Mouse (Mus musculus): ENCODE results near the gene St8sia2.

St8sia2 gene

GRCm38 (mm10) chr7:74013601-74014175 is at the start of gene St8sia2:
TSS of gene St8sia2 (minus strand) at chr7:74013690.
- DNase-seq (ENCODE audit: low spot score), result peak; percentile 26

- DNase-seq (ENCODE audit: low spot score), result no peak
Measured at GRCm38 (mm10) chr7:74061076-74061475, 47.6 kb upstream of the St8sia2 start.

- no peak for DNase-seq (ENCODE audit: low spot score)
Measured at GRCm38 (mm10) chr7:74060306-74060946, 46.9 kb upstream of the St8sia2 start.

DNA sequence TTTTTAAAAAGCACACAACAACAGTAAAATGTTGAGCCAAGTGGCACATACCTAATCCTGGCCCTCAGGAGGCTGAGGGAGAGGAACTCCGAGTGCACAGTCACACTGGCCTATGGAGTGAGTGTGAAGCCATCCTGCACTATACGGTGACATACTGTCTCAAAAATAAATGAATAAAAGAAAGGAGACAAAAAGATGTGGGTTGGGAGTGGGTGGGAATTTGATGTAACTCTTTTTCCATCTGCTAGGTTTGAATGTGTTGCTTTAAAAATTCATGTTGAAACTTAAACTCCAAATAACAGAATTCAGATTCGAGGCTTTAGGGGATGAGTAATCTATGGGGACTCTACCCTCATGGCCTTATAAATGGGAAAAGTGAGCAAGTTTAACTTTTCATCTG is 46.2 kb upstream of the St8sia2 start:
- DNase-seq (ENCODE audit: low spot score), result no peak

- no peak for DNase-seq (ENCODE audit: low spot score)
Measured at GRCm38 (mm10) chr7:74055753-74056152, 42.3 kb upstream of the St8sia2 start.

GRCm38 (mm10) chr7:74047591-74047990 is 34.1 kb upstream of the St8sia2 start:
- no peak for DNase-seq (ENCODE audit: low spot score)

DNA sequence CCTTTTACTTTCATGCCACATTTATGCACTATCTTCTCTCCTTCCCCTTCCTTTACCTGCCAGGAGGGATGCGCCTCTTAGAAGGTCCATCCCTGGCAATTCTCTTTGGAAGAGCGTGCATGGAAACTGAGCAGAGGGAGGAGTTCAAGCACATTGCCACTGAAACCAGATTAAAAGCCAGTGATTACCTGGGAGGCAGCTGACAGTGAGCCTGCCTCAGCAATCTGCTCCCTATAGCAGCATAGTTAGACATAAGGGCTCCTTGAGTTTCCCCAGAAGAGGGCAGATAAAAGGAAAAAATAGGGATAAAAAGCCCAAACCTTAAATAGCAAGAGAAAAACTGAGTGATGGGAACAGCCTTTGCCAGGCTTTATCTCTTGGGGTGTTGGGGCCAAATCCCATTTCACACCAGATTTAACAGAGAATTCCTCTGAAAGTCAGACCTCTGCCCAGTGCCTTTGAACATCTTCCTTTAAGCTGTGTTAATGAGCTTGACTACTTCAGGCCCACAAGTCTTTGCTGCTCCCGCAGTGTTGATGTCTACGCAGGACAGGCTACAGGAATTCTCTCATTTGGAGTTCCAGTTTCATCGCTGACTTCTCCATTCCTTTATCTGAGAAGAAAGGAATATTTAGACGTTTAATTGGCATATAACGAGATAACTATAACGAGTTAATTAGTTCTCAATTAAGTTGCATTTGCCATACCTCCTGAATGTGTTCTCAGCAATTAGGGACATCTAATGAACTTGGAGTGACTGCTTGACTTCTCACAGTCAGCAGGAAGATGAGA is 31.9 kb upstream of the St8sia2 start:
- DNase-seq (ENCODE audit: low spot score), result no peak

GRCm38 (mm10) chr7:74043562-74044138 is 30.2 kb upstream of the St8sia2 start:
- no peak for DNase-seq (ENCODE audit: low spot score)

DNA sequence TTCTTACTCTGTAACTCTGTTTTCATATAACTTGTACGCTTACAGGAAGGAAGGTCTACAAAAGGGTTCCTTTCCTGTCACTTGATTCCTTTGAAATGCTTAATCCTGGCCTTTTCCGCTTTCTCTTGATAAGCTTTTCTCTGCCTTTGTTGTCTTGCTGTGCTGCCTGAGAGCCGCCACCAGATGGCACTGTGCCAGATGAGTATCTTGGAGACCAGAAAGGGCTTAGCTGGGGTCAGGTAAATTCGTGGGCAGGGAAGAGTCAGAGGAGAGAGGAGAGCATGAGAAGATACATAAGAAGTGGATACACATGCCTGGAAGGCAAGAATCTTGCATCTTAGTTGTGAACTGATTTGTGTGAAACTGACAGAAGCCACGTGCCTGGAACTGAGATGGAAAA is 11.5 kb upstream of the St8sia2 start:
- peak; percentile 15 for DNase-seq (ENCODE audit: low spot score)

GRCm38 (mm10) chr7:74024171-74024570 is 10.7 kb upstream of the St8sia2 start:
- DNase-seq (ENCODE audit: low spot score), result no peak

DNA sequence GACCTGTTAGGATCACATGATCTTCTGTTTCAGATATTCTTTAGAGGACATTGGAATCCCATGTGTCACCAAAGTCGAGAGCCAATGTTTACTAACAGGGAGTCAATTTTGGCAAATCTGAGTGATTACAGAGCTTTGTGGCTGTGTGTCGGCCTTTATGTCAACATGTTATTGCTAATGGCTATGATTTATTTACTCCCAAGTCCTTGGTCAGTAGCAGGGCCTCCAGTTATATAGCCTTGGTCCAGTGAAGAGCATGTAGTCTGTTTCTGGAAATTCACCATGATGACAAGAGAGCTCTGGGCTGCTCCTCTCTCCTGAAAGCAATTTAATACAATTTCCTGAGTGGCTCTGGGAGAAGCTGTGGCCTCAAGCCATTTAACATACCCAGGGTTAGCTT is 9.1 kb upstream of the St8sia2 start:
- DNase-seq (ENCODE audit: low spot score), result no peak

GRCm38 (mm10) chr7:74021771-74022170 is 8.3 kb upstream of the St8sia2 start:
- no peak for DNase-seq (ENCODE audit: low spot score)

GRCm38 (mm10) chr7:74016613-74017012 is 3.1 kb upstream of the St8sia2 start:
- no peak for DNase-seq (ENCODE audit: low spot score)

DNA sequence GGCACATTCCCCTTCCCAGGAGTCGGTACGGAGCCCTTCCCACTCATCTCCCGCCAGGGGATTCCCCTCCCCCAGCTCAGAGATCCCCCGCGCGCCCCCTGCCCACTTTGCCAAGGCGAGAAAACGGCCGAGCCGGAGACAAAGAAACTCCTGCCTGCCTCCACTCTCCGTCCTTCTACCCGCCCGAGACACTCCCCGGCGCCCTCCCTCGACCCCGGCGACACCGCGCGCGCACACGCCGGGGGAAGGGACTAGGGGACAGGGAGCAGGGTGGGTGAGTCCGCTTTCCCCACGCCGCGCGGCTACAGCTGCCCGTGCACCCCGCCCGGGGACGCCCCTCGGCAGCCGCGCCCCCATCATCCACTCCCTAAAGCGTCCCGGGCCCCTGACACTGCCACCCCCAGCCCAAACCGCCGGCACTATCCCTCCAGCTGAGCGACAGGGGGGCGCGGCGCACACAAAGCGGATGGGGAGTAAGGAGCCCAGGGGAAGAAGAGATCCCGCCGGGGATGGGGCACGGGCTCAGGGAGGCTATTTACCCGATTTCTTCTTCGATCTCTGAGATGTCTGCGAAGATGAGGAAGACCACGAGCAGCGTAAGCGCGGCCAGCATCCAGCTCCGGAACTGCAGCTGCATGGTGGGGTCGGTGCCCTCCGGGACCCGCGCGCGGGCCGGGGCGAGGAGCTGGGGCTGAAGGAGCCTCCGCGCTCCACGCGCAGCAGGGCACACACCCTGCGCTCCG is 461 bp downstream of the St8sia2 start:
- DNase-seq (ENCODE audit: low spot score), result no peak

DNA sequence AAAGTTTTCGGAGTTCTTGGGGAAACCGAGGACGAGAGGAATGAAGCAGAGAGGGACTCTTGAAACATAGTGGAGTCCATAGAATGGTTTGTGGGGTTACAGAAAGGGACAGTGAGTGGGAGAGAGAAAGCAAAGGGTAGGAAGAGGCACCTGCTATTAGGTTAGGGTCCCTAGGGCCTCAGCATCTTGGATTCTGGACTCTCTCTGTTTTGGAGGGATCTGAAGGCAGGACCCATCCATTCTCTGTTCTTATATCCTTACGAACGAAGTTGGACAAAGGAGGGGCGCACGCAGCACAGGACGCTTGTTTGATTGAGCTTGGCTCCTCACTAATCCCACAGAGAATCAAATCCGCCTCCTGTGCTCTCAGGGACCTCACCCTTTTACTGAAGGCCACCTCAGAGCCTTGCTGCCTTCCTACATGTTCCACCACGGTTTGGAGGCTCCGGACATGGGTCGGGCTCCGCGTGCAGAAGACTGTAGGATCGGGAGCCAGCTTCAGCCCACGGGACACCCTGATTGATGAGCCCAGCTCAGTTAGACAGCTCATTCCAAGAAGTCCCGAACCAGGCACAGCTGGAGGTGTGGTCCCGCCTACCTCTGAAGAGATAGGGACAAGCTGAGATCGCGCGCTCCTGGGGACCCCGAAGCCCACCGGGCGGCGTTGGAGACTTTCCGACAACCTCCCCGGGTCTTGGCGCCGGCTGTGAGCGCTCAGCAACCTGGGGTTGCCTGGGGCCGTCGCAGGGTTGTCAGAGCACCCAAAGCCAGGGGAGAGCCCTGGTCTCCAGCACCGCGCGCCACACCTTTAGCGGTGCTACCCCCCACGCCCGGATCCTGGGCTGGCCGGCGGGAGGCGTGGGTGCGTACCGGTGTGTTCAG is 1.3 kb downstream of the St8sia2 start:
- no peak for DNase-seq (ENCODE audit: low spot score)

DNA sequence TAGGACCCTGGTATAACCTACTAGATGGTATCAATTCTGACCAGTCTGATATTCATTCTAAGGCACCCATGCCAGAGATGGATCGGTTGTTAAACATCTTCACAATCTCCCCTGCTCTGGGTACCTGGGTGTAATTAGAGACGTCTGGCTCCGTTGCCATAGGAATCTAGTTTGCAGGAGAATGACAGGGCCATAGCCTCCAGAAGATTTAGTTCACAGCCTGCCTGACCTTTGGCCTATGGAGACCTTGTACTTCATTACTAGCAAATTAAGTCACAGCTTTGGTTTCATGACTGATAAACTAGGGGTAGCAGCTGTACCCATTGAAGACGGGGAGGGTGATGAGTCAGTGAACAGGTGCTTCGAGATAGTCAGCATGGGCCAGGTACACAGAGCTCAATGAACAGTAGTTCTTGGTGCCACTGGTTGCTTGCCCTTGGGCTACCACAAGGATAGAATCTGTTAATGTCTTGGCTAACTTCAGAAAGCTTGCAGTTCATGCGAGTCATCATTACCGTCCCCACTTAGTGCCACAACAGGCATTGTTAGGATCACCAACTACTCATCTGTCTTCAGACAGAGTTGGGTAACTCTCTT is 4.4 kb downstream of the St8sia2 start:
- DNase-seq (ENCODE audit: low spot score), result no peak

- DNase-seq (ENCODE audit: low spot score), result no peak
Measured at GRCm38 (mm10) chr7:74006775-74007371, 6.6 kb downstream of the St8sia2 start.

- DNase-seq (ENCODE audit: low spot score), result no peak
Measured at GRCm38 (mm10) chr7:74006364-74006763, 7.1 kb downstream of the St8sia2 start.

DNA sequence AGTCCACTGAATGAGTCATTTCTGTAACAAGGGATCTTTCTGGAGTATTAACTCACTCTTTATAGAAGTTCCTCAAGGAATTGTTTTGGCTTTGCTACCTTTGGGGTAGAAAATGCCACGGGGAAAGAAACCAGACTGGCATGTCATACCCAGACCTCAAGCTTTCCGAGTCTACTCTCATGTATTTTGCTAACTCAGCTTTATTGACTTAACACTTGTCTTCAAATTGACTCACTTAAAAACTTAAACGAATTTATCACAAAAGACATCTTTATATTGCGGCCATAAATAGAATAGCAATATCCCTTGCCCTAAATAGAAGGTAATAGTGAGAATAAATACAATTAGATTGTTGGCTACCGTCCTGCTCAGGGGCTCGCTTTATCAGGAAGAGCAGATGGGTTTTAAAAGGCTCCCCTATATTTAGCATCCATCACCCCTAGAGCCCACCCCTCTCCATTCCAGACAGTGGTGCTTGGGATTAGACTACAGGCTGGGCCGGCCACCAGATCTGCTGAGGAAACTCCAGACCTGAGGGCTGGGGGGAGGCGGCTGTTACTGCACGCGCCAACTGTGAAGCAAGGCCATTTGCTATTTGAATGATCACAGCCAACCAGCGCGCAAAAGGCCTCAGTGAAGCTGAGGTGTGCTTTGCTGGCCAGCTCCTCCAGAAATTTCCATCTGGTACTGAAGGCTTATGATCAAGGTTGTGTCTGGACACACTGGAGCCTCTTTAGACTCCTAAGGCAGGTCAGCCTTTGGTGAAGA is 12.6 kb downstream of the St8sia2 start:
- no peak for DNase-seq (ENCODE audit: low spot score)

GRCm38 (mm10) chr7:73989366-73989765 is 24.1 kb downstream of the St8sia2 start:
- DNase-seq (ENCODE audit: low spot score), result no peak

All from urinary bladder, postnatal 10 days (tissue).